Mouse (Mus musculus) liver, embryonic 14.5 days (tissue): Measurements from ENCODE around the gene Ngb.

Source experiments
- CTCF ChIP-seq: IDR thresholded peaks from 2 replicates; pipeline ENCODE4 v1.5.1; 2016; ENCODE audit warnings: antibody characterized with exemption, low read depth, control low read depth
- EP300 ChIP-seq: IDR thresholded peaks from 2 replicates; pipeline ENCODE4 v1.6.1; 2016; ENCODE audit warnings: antibody characterized with exemption, low read depth

GRCm38 (mm10) chr12:87100331-87100730 lies 2.0 kb downstream of the Ngb start:
- no peak for TF ChIP-seq CTCF
- TF ChIP-seq EP300 = no peak
